Mouse (Mus musculus): ENCODE measurements at regions not wholly inside any gene's neighbourhood (a gene's known extent, or its start where the extent isn't known, plus 50 kb on each side); places are given as distances from the start of the nearest gene placed in this dataset.

DNA sequence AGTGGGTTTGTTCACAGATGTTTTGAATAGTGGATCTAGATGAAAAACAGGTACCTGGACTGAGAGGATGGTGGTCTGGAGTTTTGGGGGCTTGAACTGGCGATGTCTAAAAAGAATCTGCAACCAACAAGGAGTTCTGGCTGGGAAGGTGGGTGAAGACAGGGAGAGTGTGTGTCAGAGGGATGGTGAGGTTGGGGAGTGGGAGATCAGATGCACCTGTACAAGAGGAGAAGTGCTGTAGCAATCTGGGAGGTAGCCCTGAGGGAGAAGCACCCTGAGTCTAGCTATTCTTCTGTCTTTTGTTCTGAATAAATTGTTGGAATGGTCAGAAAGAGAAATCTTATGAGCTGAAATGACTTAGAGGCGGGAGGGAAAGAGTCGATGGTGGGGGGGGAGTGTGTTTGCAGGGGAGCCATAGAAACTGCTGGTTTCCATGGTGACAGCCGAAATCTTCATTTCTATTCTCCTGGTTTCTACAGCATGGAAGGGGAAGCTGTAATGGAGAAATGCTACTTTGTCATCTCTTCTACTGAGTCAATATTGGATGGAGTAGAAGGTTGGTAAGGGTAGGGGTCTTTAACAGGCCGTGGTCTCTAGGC lies 75.1 kb upstream of the Calcoco1 start:
- Histone ChIP-seq H3K27me3 (ENCODE audit: control insufficient read depth, insufficient read depth, low read length) (no peaks in the 10 kb centered on the region), H3K36me3 (ENCODE audit: control insufficient read depth, insufficient read depth, low read length) (no peaks in the 10 kb centered on the region), H3K27ac (ENCODE audit: control insufficient read depth, insufficient read depth, low read length) (no peak overlapping the region), H3K4me1 (replicated peaks; ENCODE audit: control insufficient read depth, insufficient read depth, low read length) (no peaks in the 10 kb centered on the region), H3K4me3 (ENCODE audit: control insufficient read depth, insufficient read depth, low read length) (no peak overlapping the region)
- WGBS, result 78% methylated on average over 5 of the region's 5 CpGs
- TF ChIP-seq CTCF (IDR thresholded peaks at IDR 0.05; ENCODE audit: borderline replicate concordance, control insufficient read depth, extremely low read depth, insufficient read depth, low read length, poor library complexity) (no peak), POLR2A (IDR thresholded peaks at IDR 0.05; ENCODE audit: control insufficient read depth, extremely low read depth, insufficient read depth, low read length, poor library complexity) (no peak)
- DNase-seq, result no peak

DNA sequence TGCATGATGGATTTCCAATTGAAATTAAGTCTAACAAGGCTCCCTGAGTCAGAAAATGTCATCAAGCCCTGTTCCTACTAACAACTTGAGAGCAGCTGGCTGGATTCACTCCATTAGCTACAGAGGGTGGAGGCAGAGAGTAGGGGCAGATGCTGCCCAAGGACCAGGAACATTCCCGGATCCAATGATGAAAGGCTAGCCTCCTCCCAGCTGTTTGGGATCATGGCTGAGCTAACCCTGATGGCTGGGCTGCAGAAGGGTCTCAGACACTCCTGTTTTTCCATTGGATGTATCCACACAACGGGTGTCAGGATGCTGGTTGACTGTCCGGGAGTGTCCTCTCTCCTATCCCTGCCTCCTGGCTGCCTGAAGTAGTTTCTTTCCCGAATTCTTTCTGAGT lies 78.1 kb upstream of the Calcoco1 start:
- H3K27me3 ChIP-seq (ENCODE audit: control insufficient read depth, insufficient read depth, low read length), result no peaks in the 10 kb centered on the region
- WGBS, result 88% methylated on average over 4 of the region's 4 CpGs
- no peak for DNase-seq
- no peaks in the 10 kb centered on the region for H3K36me3 ChIP-seq (ENCODE audit: control insufficient read depth, insufficient read depth, low read length)
- H3K4me1 ChIP-seq (replicated peaks; ENCODE audit: control insufficient read depth, insufficient read depth, low read length), result no peaks in the 10 kb centered on the region
- H3K4me3 ChIP-seq (ENCODE audit: control insufficient read depth, insufficient read depth, low read length), result no peak overlapping the region
- TF ChIP-seq CTCF (IDR thresholded peaks at IDR 0.05; ENCODE audit: borderline replicate concordance, control insufficient read depth, extremely low read depth, insufficient read depth, low read length, poor library complexity), result no peak
- no peak for TF ChIP-seq POLR2A (IDR thresholded peaks at IDR 0.05; ENCODE audit: control insufficient read depth, extremely low read depth, insufficient read depth, low read length, poor library complexity)
- H3K27ac ChIP-seq (ENCODE audit: control insufficient read depth, insufficient read depth, low read length), result no peak overlapping the region

DNA sequence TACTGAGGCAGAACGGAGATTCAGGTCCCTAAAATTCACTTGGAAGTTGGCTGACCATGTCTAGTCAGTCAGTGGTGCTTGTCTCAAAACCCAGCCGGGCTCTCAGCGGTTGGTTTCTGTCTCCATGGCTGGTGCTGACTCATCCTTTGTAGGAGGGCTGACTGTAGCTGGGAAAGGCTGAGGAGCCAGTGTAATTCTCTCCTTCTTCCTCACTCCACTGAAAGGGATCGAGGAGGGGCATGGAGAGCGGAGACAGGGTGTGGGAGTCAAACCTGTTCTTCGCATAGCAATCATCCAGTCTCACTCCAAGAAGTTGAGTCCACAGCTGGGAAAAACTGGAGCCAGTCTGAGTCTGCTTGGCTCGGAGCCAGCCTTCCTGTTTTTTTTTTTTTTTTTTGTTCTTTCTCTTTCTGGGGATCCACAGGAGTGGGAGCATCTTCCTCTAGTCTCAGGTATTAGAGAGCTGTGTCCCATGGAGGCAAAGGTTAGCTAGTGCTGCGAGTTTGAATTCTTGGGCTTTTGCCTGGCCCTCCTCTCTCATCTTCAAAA lies 80.4 kb upstream of the Calcoco1 start:
- no peak for TF ChIP-seq POLR2A (IDR thresholded peaks at IDR 0.05; ENCODE audit: control insufficient read depth, extremely low read depth, insufficient read depth, low read length, poor library complexity)
- no peak for TF ChIP-seq CTCF (IDR thresholded peaks at IDR 0.05; ENCODE audit: borderline replicate concordance, control insufficient read depth, extremely low read depth, insufficient read depth, low read length, poor library complexity)
- Histone ChIP-seq H3K4me3 (ENCODE audit: control insufficient read depth, insufficient read depth, low read length) (no peak overlapping the region), H3K27ac (ENCODE audit: control insufficient read depth, insufficient read depth, low read length) (no peak overlapping the region), H3K27me3 (ENCODE audit: control insufficient read depth, insufficient read depth, low read length) (no peaks in the 10 kb centered on the region), H3K36me3 (ENCODE audit: control insufficient read depth, insufficient read depth, low read length) (no peaks in the 10 kb centered on the region), H3K4me1 (replicated peaks; ENCODE audit: control insufficient read depth, insufficient read depth, low read length) (no peaks in the 10 kb centered on the region)
- no peak for DNase-seq
- 63% methylated on average over 8 of the region's 8 CpGs for WGBS

DNA sequence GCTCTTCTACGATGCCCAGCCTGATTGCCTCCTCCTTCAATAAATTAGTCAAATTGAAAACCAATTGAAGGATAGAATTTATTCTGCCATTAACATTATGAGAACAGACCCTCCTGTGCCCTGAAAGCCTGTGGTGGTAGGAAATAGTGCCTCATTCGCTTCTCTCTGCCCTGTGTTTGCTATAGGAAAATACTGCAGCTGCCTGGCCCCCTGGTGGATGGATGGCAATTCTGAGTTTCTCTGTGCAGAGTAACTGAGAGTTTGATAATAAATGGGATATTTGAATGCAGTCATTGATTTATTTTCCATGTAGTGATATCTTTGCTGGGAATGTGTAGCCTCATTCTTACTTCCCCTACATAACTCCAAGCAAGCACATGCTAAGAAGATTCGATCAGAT lies 85.4 kb upstream of the Calcoco1 start:
- TF ChIP-seq POLR2A (IDR thresholded peaks at IDR 0.05; ENCODE audit: control insufficient read depth, extremely low read depth, insufficient read depth, low read length, poor library complexity) (no peak), CTCF (IDR thresholded peaks at IDR 0.05; ENCODE audit: borderline replicate concordance, control insufficient read depth, extremely low read depth, insufficient read depth, low read length, poor library complexity) (no peak)
- H3K36me3 ChIP-seq (ENCODE audit: control insufficient read depth, insufficient read depth, low read length), result no peaks in the 10 kb centered on the region
- DNase-seq, result no peak
- no peaks in the 10 kb centered on the region for H3K4me1 ChIP-seq (replicated peaks; ENCODE audit: control insufficient read depth, insufficient read depth, low read length)
- no peaks in the 10 kb centered on the region for H3K27me3 ChIP-seq (ENCODE audit: control insufficient read depth, insufficient read depth, low read length)
- no peak overlapping the region for H3K4me3 ChIP-seq (ENCODE audit: control insufficient read depth, insufficient read depth, low read length)
- no peak overlapping the region for H3K27ac ChIP-seq (ENCODE audit: control insufficient read depth, insufficient read depth, low read length)
- WGBS, result 58% methylated on average over 3 of the region's 3 CpGs

DNA sequence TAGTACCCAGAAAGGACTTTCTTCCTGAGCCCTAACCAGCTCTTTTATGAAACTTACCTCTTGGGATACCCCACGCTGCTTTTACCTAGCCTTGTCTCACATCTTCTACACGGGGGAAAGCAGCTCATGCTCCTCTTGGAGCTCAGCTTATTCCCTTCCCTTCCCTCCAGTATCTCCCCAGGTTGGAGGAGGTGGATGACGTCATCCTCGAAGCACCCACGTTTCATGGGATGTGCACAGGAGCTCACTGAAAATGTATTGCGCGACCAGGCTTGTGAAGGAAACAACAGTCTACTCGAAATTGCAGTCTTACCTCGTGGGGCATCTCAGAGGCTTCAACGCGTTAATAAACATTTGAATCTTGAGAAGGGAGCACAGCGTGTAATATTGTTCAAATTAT lies 97.2 kb upstream of the Calcoco1 start:
- TF ChIP-seq CTCF (IDR thresholded peaks at IDR 0.05; ENCODE audit: borderline replicate concordance, control insufficient read depth, extremely low read depth, insufficient read depth, low read length, poor library complexity) (no peak), POLR2A (IDR thresholded peaks at IDR 0.05; ENCODE audit: control insufficient read depth, extremely low read depth, insufficient read depth, low read length, poor library complexity) (no peak)
- WGBS, result 84% methylated on average over 12 of the region's 12 CpGs
- H3K27ac ChIP-seq (ENCODE audit: control insufficient read depth, insufficient read depth, low read length), result no peak overlapping the region
- no peaks in the 10 kb centered on the region for H3K36me3 ChIP-seq (ENCODE audit: control insufficient read depth, insufficient read depth, low read length)
- no peaks in the 10 kb centered on the region for H3K4me1 ChIP-seq (replicated peaks; ENCODE audit: control insufficient read depth, insufficient read depth, low read length)
- DNase-seq, result no peak
- no peak overlapping the region for H3K4me3 ChIP-seq (ENCODE audit: control insufficient read depth, insufficient read depth, low read length)
- H3K27me3 ChIP-seq (ENCODE audit: control insufficient read depth, insufficient read depth, low read length), result no peaks in the 10 kb centered on the region

- 88% methylated on average over 5 of the region's 5 CpGs for WGBS
- no peak for TF ChIP-seq CTCF (IDR thresholded peaks at IDR 0.05; ENCODE audit: borderline replicate concordance, control insufficient read depth, extremely low read depth, insufficient read depth, low read length, poor library complexity)
- TF ChIP-seq POLR2A (IDR thresholded peaks at IDR 0.05; ENCODE audit: control insufficient read depth, extremely low read depth, insufficient read depth, low read length, poor library complexity), result no peak
- H3K27me3 ChIP-seq (ENCODE audit: control insufficient read depth, insufficient read depth, low read length), result no peaks in the 10 kb centered on the region
- H3K4me3 ChIP-seq (ENCODE audit: control insufficient read depth, insufficient read depth, low read length), result no peak overlapping the region
- H3K27ac ChIP-seq (ENCODE audit: control insufficient read depth, insufficient read depth, low read length), result no peak overlapping the region
- no peaks in the 10 kb centered on the region for H3K4me1 ChIP-seq (replicated peaks; ENCODE audit: control insufficient read depth, insufficient read depth, low read length)
- no peaks in the 10 kb centered on the region for H3K36me3 ChIP-seq (ENCODE audit: control insufficient read depth, insufficient read depth, low read length)
- no peak for DNase-seq
These were observed 81.2 kb upstream of the Hoxc13 start for GRCm38 (mm10) chr15:102839688-102840087.

DNA sequence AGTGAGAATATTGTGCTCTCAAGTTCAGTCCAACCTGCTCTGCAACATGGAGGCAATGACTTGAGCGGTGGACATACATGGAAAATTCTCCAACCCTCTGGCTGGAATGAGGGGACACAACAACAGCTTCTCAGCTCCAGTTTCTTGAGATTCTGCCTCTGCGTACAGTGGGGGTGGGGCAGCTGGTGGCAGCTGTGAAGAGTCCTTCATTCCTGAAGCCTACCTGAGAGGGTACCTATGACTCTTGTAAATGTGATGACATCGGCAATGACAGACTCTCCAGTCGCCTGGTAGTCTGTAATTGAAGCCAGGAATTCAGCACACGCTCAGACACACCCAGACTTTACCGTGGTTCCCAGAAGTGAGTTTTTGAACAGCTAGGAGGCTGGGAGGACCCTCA lies 58.5 kb upstream of the Hoxc13 start:
- H3K36me3 ChIP-seq (ENCODE audit: control insufficient read depth, insufficient read depth, low read length), result no peaks in the 10 kb centered on the region
- WGBS, result 84% methylated on average over 6 of the region's 6 CpGs
- TF ChIP-seq POLR2A (IDR thresholded peaks at IDR 0.05; ENCODE audit: control insufficient read depth, extremely low read depth, insufficient read depth, low read length, poor library complexity) (no peak), CTCF (IDR thresholded peaks at IDR 0.05; ENCODE audit: borderline replicate concordance, control insufficient read depth, extremely low read depth, insufficient read depth, low read length, poor library complexity) (no peak)

More for the DNA sequence above, 58.5 kb upstream of the Hoxc13 start:
- DNase-seq, result no peak
- Histone ChIP-seq H3K27me3 (ENCODE audit: control insufficient read depth, insufficient read depth, low read length) (no peaks in the 10 kb centered on the region), H3K27ac (ENCODE audit: control insufficient read depth, insufficient read depth, low read length) (no peak overlapping the region), H3K4me3 (ENCODE audit: control insufficient read depth, insufficient read depth, low read length) (no peak overlapping the region), H3K4me1 (replicated peaks; ENCODE audit: control insufficient read depth, insufficient read depth, low read length) (no peaks in the 10 kb centered on the region)
